In the genomic region with DNA sequence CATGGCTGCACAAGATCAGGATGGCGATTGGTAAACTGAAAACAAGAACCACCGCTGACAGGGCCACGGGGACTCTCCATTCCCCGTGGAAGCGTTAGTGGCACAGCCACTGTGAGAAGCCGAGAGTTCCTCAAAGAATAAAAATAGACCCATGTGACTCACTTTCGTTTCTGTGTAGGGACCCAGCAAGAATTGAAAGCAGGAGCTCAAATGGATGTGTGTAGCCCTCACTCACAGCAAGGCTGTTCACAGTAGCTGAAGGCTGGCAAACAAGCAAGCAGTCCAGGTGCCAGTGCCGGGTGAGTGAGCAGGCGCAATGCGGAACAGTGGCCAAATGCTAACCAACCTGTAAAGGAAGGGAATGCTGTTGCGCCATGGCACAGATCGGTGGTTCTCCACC, we compare ENCODE assay signal across 8 mouse cellular contexts. TPM values are rescaled to one million over a fixed set of nuclear protein-coding genes. Genes with fewer than 3 reads are reported as not detected.
DNase-seq lines count a peak whose midpoint lies in the region; ATAC-seq and TF ChIP-seq lines count a peak whose summit lies in the region.
"Had no signal": no experiment of that assay in that cellular context is flagged by ENCODE, and none has a peak within 500 bp of the region (broad histone marks: within the 10 kb centered on the region; RNA-seq: fewer than 3 reads in every experiment).

No protein-coding gene starts in this region.

- no peak for ATAC-seq in inflammation-experienced regulatory T-cells, adult 6 months

- no peak overlapping the region for H3K4me3 ChIP-seq in testis, adult 2 months (ENCODE audit: control insufficient read depth, low read depth, low read length)
- H3K4me3 ChIP-seq: neural tube, embryonic 13.5 days had no signal

- H3K27ac ChIP-seq in testis, adult 2 months (ENCODE audit: control insufficient read depth, insufficient read depth, low read depth, low read length): peak overlapping the region; percentile 36; the same call in 1 of the 2 replicates
- H3K27ac ChIP-seq: neural tube, embryonic 13.5 days had no signal

- no peaks in the 10 kb centered on the region for H3K27me3 ChIP-seq in testis, adult 2 months (ENCODE audit: control insufficient read depth, insufficient read depth, low read length)
- H3K27me3 ChIP-seq: neural tube, embryonic 13.5 days had no signal

- peaks cover 8% of the 10 kb centered on the region for H3K4me1 ChIP-seq in testis, adult 2 months (ENCODE audit: control insufficient read depth, insufficient read depth, low read length)

- no peaks in the 10 kb centered on the region for H3K36me3 ChIP-seq in testis, adult 2 months (ENCODE audit: control insufficient read depth, insufficient read depth, low read length)
- H3K36me3 ChIP-seq: neural tube, embryonic 13.5 days had no signal

- TF ChIP-seq CTCF in testis, adult 2 months (IDR thresholded peaks at IDR 0.05; ENCODE audit: control insufficient read depth, insufficient read depth, insufficient replicate concordance, low read depth, low read length): no peak

- TF ChIP-seq POLR2A in testis, adult 2 months (IDR thresholded peaks at IDR 0.05; ENCODE audit: control insufficient read depth, low read depth, low read length): no peak

- DNase-seq in testis, postnatal 14 days (ENCODE audit: low spot score): no peak
- peak; percentile 11 to 12 for DNase-seq in frontal cortex, postnatal 14 days (ENCODE audit: low spot score in 2 of 2)
- peak; percentile 53 to 55 for DNase-seq in layer of hippocampus, postnatal 14 days (ENCODE audit: low spot score in 2 of 2)
- DNase-seq in spleen, postnatal 36 days (ENCODE audit: low spot score in 2 of 2): peak; percentile 66 to 72
- no peak for DNase-seq in heart, adult 9 months (ENCODE audit: low spot score in 2 of 2)

RNA-seq across cellular contexts. Expression of gene Icosl, which starts 36.4 kb away (rescaled TPM):
- 2.2 and 3.1 TPM in 2 replicates for polyA plus RNA-seq in testis, adult 2 months (2012; rRNA removed)
- total RNA-seq in layer of hippocampus, postnatal 14 days (2021): 1 to 10 TPM; 4.5 to 5.7 TPM
- 1 to 10 TPM; 5.8 to 7.8 (median 6.8) TPM for polyA plus RNA-seq in inflammation-experienced regulatory T-cells, adult 6 months (2017; shearing (Covaris generic))

Comparison
In these comparisons a context has a peak if more than half of its experiments do, and no peak if none do; other contexts are left out.
1. DNase-seq: peak in frontal cortex, postnatal 14 days (2 of 2), layer of hippocampus, postnatal 14 days (2 of 2) and spleen, postnatal 36 days (2 of 2); none in testis, postnatal 14 days (single experiment) and heart, adult 9 months (0 of 2).